Mouse (Mus musculus) C2C12 (cell line): ENCODE results near the gene Atp5g1.

Experiments used
- CTCF ChIP-seq: IDR thresholded peaks from one replicate; pipeline ENCODE4 v1.5.1; 2011; ENCODE audit not compliant: control insufficient read depth, insufficient read depth, insufficient read length
- MYOG ChIP-seq: IDR thresholded peaks from one replicate; pipeline ENCODE4 v1.6.1; 2011; ENCODE audit not compliant: control insufficient read depth, insufficient read length; ENCODE audit errors: extremely low read depth
- USF1 ChIP-seq: IDR thresholded peaks from one replicate; pipeline ENCODE4 v1.6.1; 2011; ENCODE audit warnings: low read depth, mild to moderate bottlenecking, control low read depth, moderate library complexity

DNA sequence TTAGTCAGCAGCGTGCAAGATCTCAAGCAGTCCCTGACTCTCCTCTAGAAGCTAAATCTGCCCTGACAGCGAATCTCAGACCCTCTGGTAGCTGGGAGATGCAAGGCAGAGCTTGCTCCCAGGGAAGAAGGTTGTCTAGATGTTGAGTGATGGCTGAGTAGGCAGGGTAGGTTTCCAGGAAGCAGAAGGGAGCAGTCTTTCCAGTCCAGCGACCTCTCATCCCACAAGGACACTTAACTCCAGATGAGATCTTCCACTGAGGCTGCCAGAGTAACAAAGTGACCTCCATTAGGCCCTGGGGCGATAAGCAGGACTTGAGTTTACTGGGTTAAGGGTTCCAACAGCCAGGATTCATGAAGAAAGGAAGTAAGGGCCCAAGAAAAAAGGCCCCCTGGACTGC lies 54.8 kb downstream of the Atp5g1 start:
- TF ChIP-seq USF1: no peak
- no peak for TF ChIP-seq CTCF
- TF ChIP-seq MYOG: no peak
